Comparison of ENCODE assay signal across 8 mouse cellular contexts in genomic region chr2:126874809-126875515, GRCm38 (mm10). TPM values are rescaled to one million over a fixed set of nuclear protein-coding genes. Genes with fewer than 3 reads are reported as not detected.
A peak's percentile ranks its signal among the peaks of the same experiment; 100 is the strongest.
DNase-seq lines count a peak whose midpoint lies in the region; ATAC-seq and TF ChIP-seq lines count a peak whose summit lies in the region.

No protein-coding gene starts in this region.

- no peak for ATAC-seq in forebrain, postnatal 0 days
- ATAC-seq in kidney, embryonic 16.5 days (ENCODE audit: low FRiP score, low TSS enrichment) = no peak
- no peak for ATAC-seq in midbrain, embryonic 13.5 days
- ATAC-seq in inflammation-experienced regulatory T-cells, adult 6 months = no peak

- peak overlapping the region; percentile 83 for H3K9ac ChIP-seq in forebrain, postnatal 0 days
- H3K9ac ChIP-seq in kidney, embryonic 16.5 days (replicated peaks; ENCODE audit: low read length) = peak overlapping the region; percentile 94
- peak overlapping the region; percentile 91 for H3K9ac ChIP-seq in midbrain, embryonic 13.5 days (replicated peaks)

- H3K27me3 ChIP-seq in forebrain, postnatal 0 days (ENCODE audit: insufficient read depth, low read length) = no peaks in the 10 kb centered on the region
- H3K27me3 ChIP-seq in kidney, embryonic 16.5 days (ENCODE audit: insufficient read depth, low read length) = no peaks in the 10 kb centered on the region
- H3K27me3 ChIP-seq in midbrain, embryonic 13.5 days = no peaks in the 10 kb centered on the region; the same call in 1 of the 2 replicates

- peak overlapping the region; percentile 89 for H3K4me3 ChIP-seq in left cerebral cortex, adult 2 months
- H3K4me3 ChIP-seq in forebrain, postnatal 0 days (ENCODE audit: low read depth, low read length) = peak overlapping the region; percentile 73
- H3K4me3 ChIP-seq in kidney, embryonic 16.5 days (ENCODE audit: low read length) = peak overlapping the region; percentile 82
- peak overlapping the region; percentile 93 for H3K4me3 ChIP-seq in midbrain, embryonic 13.5 days (replicated peaks)

- peak overlapping the region; percentile 69 for H3K4me2 ChIP-seq in forebrain, postnatal 0 days (ENCODE audit: low read depth)
- H3K4me2 ChIP-seq in kidney, embryonic 16.5 days (replicated peaks; ENCODE audit: low read depth, low read length) = peak overlapping the region; percentile 66
- peak overlapping the region; percentile 71 for H3K4me2 ChIP-seq in midbrain, embryonic 13.5 days (replicated peaks)

- DNase-seq in left cerebral cortex, adult 2 months (ENCODE audit: extremely low spot score in 1 of 2, low spot score in 2 of 2) = no peak
- no peak for DNase-seq in left cerebral cortex, postnatal 4 days
- peak; percentile 40 for DNase-seq in c-Kit-negative CD71-positive TER-119-positive erythroid progenitor cells, embryonic 14.5 days (ENCODE audit: low read depth, low spot score)
- no peak for DNase-seq in forebrain, postnatal 0 days
- DNase-seq in layer of hippocampus, postnatal 25 days (ENCODE audit: extremely low spot score in 1 of 2, low spot score in 1 of 2) = no peak

- H3K27ac ChIP-seq in left cerebral cortex, adult 2 months = peak overlapping the region; percentile 99
- peak overlapping the region; percentile 91 for H3K27ac ChIP-seq in forebrain, postnatal 0 days (ENCODE audit: low read depth, low read length)
- peak overlapping the region; percentile 99 for H3K27ac ChIP-seq in kidney, embryonic 16.5 days (ENCODE audit: low read length)
- peak overlapping the region; percentile 98 for H3K27ac ChIP-seq in midbrain, embryonic 13.5 days

- intact Hi-C loops in left cerebral cortex, adult 2 months (cut with DNase I) = loop anchor here (1.0 kb wide), 1 partner anchor 58 kb away; the partner anchor contains the start of gene Sppl2a
- intact Hi-C loops in left cerebral cortex, postnatal 4 days (cut with DNase I) = no loop called here

- H3K9me3 ChIP-seq in forebrain, postnatal 0 days (ENCODE audit: low read length) = no peaks in the 10 kb centered on the region
- H3K9me3 ChIP-seq in kidney, embryonic 16.5 days (ENCODE audit: low read length) = no peaks in the 10 kb centered on the region
- H3K9me3 ChIP-seq in midbrain, embryonic 13.5 days = no peaks in the 10 kb centered on the region

- TF ChIP-seq CTCF in left cerebral cortex, adult 2 months (IDR thresholded peaks at IDR 0.05) = peak; percentile 26; the same call in 1 of the 2 replicates
- no peak; the same call in 1 of the 2 replicates for TF ChIP-seq CTCF in forebrain, postnatal 0 days (IDR thresholded peaks at IDR 0.05; ENCODE audit: low read depth)

- peaks cover 11% of the 10 kb centered on the region; the same call in 1 of the 2 replicates for H3K4me1 ChIP-seq in forebrain, postnatal 0 days (ENCODE audit: insufficient read depth)
- H3K4me1 ChIP-seq in kidney, embryonic 16.5 days (ENCODE audit: insufficient read depth, low read length) = peaks cover 15% of the 10 kb centered on the region
- peaks cover 22% of the 10 kb centered on the region for H3K4me1 ChIP-seq in midbrain, embryonic 13.5 days (replicated peaks)

- WGBS in forebrain, postnatal 0 days = 27% methylated on average over 13 of the region's 13 CpGs
- WGBS in kidney, embryonic 16.5 days = 21% methylated on average over 13 of the region's 13 CpGs
- whole genome bisulfite sequencing in midbrain, embryonic 13.5 days = 26% methylated on average over 13 of the region's 13 CpGs

- no peaks in the 10 kb centered on the region for H3K36me3 ChIP-seq in forebrain, postnatal 0 days (ENCODE audit: insufficient read depth)
- H3K36me3 ChIP-seq in kidney, embryonic 16.5 days (ENCODE audit: insufficient read depth, low read length) = no peaks in the 10 kb centered on the region
- no peaks in the 10 kb centered on the region for H3K36me3 ChIP-seq in midbrain, embryonic 13.5 days

RNA-seq across cellular contexts. Expression of gene Trpm7, which starts 1.1 kb away (rescaled TPM):
- total RNA-seq in left cerebral cortex, adult 2 months (2021) = 10 to 100 TPM; 35.4 to 40.2 TPM
- total RNA-seq in left cerebral cortex, postnatal 4 days (2021) = 10 to 100 TPM; 44.2 to 46.5 TPM
- 36.9 and 51.9 TPM in 2 replicates for total RNA-seq in forebrain, postnatal 0 days (2014; rRNA removed)
- polyA plus RNA-seq in forebrain, postnatal 0 days (2015; fragmentation: Nextera tagmentation; extraction: Ambion mirVana) = 13.6 and 21.7 TPM in 2 replicates
- 44.6 and 50.1 TPM in 2 replicates for polyA plus RNA-seq in kidney, embryonic 16.5 days (2015; fragmentation: Nextera tagmentation; extraction: Ambion mirVana)
- polyA plus RNA-seq in midbrain, embryonic 13.5 days (2015; fragmentation: Nextera tagmentation; extraction: Ambion mirVana) = 41.3 and 43.6 TPM in 2 replicates
- 10 to 100 TPM; 53.3 to 83.4 (median 56.1) TPM for polyA plus RNA-seq in inflammation-experienced regulatory T-cells, adult 6 months (2017; shearing (Covaris generic))
- total RNA-seq in layer of hippocampus, postnatal 25 days (2021) = 10 to 100 TPM; 33.9 to 43.3 TPM

RNA-seq across cellular contexts. Expression of gene Sppl2a, which starts 58.1 kb away (rescaled TPM):
- 10 to 100 TPM; 24.9 to 26.1 TPM for total RNA-seq in left cerebral cortex, adult 2 months (2021)
- 10 to 100 TPM; 31.6 to 32.4 TPM for total RNA-seq in left cerebral cortex, postnatal 4 days (2021)
- 38.9 and 55.3 TPM in 2 replicates for total RNA-seq in forebrain, postnatal 0 days (2014; rRNA removed)
- 24.8 and 30.5 TPM in 2 replicates for polyA plus RNA-seq in forebrain, postnatal 0 days (2015; fragmentation: Nextera tagmentation; extraction: Ambion mirVana)
- 41.3 and 43.3 TPM in 2 replicates for polyA plus RNA-seq in kidney, embryonic 16.5 days (2015; fragmentation: Nextera tagmentation; extraction: Ambion mirVana)
- polyA plus RNA-seq in midbrain, embryonic 13.5 days (2015; fragmentation: Nextera tagmentation; extraction: Ambion mirVana) = 34.3 and 34.6 TPM in 2 replicates
- 100 to 1,000 TPM in 1 of 3 experiments, 10 to 100 TPM in 2; 67.1 to 107 (median 73.4) TPM for polyA plus RNA-seq in inflammation-experienced regulatory T-cells, adult 6 months (2017; shearing (Covaris generic))
- 10 to 100 TPM; 28.3 to 30.3 TPM for total RNA-seq in layer of hippocampus, postnatal 25 days (2021)
